Mouse (Mus musculus) megakaryocyte, embryonic 14.5 days (primary cell): ENCODE measurements around the gene Acsl3.

Source experiments
- FLI1 ChIP-seq: IDR thresholded peaks from 2 replicates; pipeline ENCODE4 v1.6.1; 2012; ENCODE audit warnings: low read length, inconsistent platforms, mixed read lengths
- GATA1 ChIP-seq: IDR thresholded peaks from 3 replicates; pipeline ENCODE4 v1.6.1; 2012; ENCODE audit warnings: mixed read lengths, low read length, inconsistent platforms, borderline replicate concordance

DNA sequence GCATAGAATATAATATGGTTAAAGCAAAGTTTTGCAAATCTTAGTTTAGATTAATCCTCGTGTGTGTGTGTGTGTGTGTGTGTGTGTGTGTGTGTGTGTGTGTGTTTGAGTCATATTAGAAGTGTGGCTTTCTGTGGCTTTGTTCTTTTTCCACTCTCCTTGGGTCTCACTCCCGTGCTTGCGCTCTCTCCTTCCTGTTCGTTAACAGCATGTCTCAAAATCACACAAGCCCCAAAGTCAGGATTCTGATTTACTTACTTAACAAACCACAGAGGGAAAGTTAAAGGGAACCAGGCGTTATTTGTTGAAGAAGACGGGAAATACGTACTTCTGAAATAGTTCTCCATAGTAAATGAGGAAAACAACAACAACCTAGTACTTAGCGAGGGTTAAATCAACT is 26.5 kb downstream of the Acsl3 start:
- TF ChIP-seq GATA1 (no peak), FLI1 (no peak)
